Mouse (Mus musculus) cerebellum, adult (tissue): ENCODE measurements around the gene Paics.
"Not testable (repeated sequence)": the region's sequence is repeated elsewhere in the genome, so short reads cannot be mapped to it uniquely, and the experiment has no call there.

ENCODE experiments used
- ATAC-seq: cut with Nextera tagmentation; 2 replicates; pipeline ENCODE4 v1.9.2; 2017; ENCODE audit warnings: mild to moderate bottlenecking, moderate library complexity, mixed read lengths; ENCODE audit not compliant: insufficient number of reproducible peaks, low FRiP score, low TSS enrichment

Paics gene

DNA sequence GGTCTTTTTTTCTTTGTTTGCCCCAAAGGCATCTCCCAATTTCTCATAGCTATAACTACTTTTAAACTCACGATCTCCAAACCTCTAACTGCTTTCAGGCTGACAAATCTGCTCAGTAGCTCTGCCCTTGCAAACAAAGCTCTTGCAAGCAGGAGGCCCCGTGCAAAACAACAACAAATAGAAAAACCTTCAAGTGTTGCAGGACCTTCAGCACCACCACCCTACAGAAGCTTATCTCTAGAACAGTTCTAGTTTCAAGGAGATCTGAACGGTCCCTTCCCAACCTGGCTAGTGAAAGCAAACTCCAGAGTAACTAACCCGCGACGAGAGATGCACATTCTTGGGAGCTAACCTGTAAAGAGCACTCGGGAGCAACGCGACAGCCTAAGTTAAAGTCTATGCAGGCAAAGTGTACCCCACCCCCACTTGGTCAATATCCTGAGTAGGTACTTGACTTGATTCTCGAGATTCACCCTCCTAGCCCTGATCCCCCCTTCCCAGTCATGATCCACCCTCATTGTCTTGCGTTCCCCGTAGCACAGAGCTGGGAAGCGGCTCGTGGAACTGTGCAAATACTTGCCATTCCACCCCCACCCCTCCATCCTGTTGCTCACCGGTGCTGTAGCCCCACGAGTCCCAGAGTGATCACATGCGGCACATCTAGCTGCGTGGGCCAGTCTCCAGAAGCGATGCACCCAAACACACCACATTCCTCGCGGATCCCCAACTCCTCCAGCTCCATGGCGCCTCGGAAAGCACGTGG, 583 bp upstream of the Paics start:
- no peak; the same call in 1 of the 2 replicates for ATAC-seq

DNA sequence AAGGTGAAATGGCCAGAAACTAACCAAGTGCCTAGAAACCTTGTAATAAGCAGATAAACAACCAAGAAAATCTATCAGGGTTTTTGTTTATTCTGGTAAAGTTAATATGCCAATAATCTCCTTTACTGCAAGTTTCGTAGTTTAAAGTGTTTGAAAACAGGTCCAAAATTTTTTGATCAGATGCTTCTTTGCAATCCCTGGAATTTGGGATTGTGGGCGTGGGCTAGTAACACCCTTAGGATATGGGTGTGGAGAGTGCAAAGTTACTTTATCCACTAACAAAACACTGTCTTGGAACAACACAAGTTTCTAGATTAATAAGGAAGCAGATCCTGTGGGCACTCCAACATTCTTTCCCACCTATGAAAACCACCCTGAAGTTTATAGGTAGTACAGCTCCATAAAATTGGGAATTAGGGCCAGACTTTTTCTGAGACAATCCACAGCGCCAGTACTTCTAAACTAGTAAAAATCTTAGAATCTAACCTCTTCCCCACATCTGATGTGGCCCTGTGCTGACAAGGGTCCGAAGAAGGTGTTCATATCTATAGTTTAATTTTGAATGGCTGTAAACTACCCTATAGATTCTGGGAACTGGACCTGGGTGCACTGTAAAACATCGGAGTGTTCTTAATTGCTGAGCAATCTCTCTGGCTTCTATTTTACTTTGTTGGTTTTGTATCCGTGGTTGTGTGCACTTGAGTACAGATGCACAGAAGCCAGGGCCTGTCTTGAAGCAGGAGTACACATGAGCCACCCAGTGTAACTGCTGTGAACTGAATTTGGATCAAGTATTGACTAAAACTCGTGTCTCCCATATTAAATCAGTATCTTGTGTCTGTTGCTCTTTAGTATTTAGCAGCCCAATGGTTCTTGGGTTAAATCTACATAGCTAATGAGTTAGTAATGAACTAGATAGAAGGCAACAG, 1.3 kb downstream of the Paics start:
- ATAC-seq: no peak

DNA sequence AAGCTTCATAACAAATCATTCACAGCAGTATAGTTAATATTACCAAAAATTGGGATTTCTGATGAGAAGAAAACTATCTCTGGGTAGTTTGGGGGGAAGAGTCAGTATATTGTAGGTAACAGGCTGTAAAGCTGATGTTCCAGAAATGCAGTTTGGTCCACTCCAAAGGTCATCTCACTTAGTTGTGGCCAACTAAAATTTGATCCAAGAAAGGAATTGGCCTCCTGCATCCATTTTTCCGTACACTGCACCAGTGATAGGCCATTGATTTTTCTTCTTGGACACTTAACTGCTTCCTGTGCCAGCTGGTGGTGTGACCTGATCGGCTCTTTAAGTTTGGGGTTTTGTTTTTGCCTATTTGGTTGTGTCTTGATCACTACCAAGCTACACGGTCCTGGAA, 2.7 kb downstream of the Paics start:
- ATAC-seq: no peak

DNA sequence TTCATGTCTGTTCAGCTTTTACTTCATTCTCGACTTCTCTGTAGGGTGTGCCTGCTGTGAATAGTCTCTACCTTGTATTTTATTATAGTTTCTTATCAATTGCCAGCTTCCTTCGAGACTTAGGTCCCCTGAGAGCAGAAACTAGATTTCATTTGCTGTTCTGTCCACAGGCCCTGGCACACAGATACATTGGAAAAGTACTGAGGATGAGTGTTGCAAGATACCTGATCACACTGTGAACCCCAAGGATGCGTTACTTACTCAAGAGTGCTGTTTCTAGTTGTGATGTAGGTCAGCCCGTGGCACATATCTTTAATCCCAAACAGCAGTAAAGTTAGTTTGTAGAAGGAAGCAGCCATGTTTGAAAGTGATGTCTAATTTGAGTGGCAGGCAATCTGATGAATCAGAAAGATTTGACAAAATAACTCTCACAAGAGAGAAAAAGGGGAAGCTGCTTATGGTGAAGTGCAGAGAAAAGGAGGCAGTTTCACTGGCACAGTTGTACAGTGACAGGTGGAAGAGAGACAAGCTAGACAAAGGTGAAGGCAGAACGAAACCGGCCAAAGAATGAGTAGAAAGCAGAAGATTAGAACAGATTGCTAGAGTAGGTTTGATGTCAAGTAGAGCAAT, 3.3 kb downstream of the Paics start:
- ATAC-seq: no peak

DNA sequence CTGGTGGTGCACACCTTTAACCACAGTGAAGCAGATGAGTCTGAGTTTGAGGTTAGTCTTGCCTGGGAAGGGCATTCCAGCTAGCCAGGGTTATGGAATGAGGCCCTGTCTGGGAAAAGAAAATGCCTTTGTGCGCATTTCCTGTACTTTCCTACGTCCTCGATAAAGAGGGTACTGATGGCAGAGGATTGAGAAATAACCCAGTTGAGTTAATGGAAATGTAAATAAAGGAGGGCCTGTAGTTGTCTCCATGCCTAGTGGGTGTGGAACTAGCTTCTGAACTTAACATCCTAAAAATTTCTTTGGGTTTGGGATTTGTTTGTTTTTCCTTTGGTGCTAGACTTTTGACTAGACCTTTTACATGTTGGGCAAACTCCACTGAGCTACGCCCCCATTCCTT, 4.4 kb downstream of the Paics start:
- no peak for ATAC-seq

DNA sequence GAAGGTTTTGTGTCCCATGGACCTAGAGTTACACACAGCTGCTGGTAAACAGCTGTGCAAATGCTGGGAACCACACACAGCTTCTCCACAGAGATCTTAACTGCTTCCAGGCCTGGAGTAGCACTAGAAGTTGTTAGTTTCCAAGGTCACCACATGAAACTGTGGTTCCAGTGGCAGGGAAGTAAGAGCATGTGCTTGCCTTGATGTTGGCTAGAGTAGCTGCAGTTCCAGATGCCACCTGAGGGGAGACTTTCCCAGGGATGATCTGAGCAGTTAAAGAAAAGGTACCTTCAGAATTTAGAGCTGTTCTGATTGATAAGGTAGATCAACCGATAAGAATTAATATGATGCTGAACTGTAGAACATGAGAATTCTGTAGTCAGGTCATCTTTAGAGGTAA, 6.8 kb downstream of the Paics start:
- no peak for ATAC-seq

DNA sequence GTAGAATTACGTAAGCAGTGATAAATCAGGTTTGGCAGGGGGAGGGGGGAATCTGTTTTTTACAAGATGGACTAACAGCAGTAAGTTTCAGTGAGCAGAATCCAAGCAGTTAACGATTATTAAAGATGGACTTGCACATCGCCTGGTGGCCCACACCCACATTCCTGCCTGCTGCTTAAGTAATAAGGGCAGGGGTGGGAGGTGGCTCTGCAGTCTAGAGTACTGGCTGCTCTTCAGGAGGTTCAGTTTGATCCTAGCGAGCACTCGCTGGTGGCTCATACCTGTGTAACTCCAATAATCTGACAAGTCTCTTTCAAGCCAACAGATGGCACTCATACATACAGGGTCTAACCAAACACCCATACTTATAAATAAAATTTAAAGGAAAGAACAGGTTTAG, 8.5 kb downstream of the Paics start:
- ATAC-seq: no peak

DNA sequence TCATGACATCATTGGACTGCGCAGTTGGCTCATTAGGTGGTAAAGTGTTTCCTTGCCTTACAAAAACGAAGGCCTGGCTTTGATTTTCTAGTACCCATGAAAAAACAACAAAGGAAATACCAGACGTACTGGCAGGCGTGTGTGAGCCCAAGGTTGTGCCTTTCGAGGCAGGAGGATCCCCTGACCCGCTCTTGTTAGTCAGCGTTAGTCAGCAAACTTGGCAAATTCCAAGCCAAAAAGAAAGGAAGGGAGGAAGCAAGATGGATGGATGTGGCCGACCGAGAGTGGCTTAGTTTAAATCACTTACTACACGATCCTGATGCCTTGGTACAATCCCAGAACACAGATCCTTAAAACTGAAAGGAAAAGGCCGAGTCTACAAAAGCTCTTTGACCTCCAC, 11.4 kb downstream of the Paics start:
- ATAC-seq: no peak

DNA sequence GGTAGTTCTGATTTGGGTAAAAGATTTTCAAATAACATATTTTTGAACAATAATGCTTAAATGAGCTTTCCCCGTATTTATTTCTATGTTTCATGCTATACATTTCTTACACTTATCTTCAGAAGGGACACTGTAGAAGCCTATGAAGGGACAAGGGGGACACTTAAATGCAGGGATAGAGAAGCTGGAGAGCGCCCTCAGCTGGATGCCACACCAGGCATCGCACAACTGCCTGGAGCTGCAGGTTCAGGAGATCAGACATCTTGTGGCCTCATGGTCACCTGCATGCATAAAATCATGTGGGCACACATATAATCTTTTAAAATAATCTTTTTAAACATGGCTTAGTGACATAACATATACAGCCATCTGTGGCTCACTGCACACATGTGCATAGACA, 13.5 kb downstream of the Paics start:
- no peak for ATAC-seq

DNA sequence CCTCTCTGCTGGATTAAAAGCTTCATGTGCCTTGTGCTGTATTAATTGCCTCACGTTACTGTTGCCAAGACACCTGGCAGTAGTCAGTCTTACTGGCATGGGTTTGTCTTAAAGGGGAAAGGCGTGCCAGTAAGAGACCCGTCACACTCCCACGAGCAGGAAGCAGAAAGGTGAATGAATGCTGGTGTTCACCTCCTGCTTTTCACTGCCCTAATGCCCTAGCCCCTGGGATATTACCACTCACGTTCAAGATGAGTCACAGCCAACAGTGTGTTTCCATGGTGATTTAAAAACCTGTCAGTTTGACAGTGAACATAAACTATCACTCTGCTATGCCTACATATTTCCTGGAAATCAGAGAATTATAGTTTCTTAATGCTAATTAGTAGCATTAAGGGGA, 18.1 kb downstream of the Paics start:
- no peak for ATAC-seq

DNA sequence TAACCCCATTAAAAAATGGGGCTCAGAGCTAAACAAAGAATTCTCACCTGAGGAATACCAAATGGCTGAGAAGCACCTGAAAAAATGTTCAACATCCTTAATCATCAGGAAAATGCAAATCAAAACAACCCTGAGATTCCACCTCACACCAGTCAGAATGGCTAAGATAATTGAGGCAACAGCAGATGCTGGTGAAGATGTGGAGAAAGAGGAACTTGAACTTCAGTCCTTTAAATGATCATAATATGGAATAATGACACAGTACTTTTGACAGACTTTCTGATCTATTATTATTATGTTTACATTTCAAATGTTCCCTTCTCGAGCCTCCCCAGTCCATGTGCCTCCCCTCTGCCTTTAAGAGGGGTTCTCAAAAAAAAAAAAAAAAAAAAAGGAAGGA, 20.0 kb downstream of the Paics start:
- ATAC-seq: not testable (repeated sequence)

DNA sequence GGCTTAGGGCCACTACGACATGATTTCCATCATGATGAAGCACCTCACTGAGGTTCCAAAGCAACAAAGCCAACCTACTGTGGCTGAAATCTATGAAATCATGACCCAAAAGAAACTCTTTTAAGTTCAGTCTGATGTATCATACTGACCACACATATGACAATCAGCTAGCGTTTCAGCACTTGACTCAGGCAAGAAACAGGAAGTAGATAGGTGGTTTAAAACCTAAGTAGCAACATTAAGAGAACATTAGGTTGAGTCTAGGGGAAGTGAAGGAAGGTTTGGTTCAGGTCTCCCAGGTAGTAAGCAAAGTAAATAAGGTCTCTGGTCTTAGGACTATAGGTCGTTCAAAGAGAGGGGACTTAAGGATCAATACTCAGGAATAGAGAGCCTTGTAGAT, 22.4 kb downstream of the Paics start:
- no peak for ATAC-seq

DNA sequence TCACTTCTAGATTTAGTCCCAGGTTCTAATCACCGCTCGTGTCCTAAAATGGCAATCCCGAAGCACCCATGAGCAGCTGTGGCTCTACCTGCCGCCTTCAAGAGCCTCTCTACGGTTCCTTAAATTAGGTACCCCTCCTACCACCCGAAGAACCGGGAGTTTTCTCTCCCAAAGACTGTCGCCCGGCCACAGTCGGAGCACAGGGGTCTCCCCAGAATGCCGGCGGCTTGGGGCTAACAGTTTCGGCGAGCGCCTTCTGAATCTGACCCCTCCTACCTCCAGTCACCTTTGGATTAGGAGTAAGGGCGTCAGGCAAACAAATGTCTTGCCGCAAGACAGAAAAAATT, 23.1 kb downstream of the Paics start:
- no peak; the same call in 1 of the 2 replicates for ATAC-seq

DNA sequence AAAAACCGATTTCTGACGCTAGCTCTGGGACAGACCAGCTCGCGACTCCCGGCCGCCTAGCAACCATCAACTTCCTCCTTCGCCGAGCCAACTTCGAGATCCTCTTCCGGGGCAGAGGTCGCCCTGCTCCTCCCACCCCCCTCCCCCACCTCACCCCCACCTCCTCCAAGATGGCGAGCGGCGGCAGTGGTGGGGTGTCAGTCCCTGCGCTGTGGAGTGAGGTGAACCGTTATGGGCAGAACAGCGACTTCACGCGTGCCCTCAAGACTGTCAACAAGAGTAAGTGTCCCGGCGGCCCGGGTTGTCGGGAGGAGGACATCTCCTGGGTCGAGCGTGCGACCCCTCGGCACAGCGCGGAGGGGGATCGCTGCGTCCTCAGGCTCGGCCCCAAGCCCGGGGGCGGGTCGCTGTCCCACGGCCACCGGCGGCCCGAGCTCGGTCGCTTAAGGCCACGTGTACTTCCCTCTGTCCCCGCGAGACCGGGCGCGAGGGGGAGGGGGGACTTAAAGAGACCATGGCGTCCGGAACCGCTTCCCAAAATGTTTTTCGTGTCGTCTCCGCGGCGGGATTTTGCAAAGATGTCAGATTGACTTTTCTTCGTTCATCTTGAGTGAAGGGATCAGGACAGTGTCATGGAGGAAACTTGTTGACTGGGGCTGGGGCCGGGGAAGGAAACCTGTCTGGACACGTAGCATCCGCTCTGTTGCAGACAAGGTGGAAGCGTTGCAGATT, 23.6 kb downstream of the Paics start, which contains the start of gene Srp72:
Gene Srp72, plus strand, starts transcription at position 130 of the 732 bp plus-strand sequence.
- ATAC-seq: peak; percentile 85

DNA sequence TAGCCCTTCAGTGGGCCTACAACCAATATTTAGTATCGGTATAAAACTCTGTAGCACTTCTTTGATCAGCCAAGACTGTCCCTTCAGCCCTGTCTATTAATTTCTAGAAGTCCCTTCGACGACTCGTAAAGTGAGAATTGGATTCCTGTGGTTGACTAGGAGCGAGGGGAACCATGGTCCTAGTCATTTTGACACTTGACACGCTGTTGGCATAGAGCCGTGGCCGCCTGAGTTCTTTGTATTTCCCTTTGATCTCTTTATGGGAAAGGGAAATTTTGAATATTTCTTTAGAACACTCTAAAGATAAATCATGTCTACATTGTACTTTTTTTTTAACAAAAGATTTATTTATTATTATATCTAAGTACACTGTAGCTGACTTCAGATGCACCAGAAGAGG, 24.6 kb downstream of the Paics start:
- no peak for ATAC-seq

DNA sequence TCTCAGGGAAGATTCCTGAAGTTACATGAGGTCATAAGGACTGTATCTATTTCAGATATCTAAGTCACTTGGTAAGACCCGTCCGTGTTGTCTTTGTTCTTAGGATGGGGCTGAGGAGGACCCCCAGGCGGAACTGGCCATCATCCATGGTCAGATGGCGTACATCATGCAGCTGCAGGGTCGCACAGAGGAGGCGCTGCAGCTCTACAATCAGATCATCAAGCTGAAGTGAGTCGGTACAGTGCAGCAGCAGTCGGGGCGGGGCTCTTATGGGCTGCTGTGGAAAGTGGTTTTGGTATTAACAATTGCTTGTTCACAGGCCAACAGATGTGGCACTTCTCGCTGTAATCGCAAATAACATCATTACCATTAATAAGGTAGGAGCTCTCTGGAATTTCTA, 32.9 kb downstream of the Paics start:
- no peak for ATAC-seq

DNA sequence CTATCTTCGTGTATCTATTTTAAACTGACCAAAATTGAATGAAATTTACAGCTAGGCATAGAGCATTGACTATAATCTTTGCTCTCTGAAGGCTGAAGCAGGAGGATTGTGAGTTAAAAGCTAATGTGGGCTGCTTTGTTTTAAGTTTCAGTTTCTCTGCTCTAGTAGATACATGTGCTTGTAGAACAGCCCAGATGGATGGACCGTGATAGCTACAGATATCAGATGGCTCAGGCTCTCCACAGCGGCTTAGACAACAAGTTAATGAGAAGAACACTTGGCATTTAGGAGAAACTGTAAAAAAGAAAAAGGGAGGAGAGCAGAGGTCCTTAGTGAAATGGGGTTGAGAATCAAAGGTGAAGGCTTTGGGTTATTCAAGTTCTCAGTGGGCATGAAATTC, 39.7 kb downstream of the Paics start:
- no peak for ATAC-seq

DNA sequence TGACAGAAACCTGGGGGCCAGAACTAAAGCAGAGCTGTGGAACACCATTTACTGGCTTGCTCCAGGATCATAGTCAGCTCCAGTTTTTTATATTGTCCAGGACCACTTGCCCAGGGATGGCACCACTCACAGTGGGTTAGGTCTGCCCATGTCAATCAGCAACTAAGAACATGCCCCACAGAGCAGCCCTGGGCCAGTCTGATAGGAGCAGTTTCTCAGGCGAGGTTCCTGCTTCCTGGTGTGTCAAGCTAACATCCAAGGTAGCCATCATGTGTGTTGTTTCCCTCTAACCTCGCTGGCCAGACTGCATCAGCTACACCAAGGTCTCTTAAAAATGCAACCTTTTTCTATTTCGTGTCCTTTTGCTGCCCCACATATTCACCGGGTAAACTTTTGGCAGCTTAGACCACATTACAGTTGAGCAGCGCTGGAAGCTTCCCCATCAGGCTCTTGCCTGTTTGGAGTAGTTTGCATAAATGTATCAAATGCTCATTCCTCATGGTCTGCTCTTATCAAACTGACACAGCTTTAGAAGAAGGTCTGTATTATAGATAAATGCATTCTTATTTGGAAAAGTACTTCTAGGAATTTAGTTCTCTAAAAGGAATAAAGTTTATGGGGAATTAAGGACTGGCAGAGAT, 42.2 kb downstream of the Paics start:
- ATAC-seq: no peak

DNA sequence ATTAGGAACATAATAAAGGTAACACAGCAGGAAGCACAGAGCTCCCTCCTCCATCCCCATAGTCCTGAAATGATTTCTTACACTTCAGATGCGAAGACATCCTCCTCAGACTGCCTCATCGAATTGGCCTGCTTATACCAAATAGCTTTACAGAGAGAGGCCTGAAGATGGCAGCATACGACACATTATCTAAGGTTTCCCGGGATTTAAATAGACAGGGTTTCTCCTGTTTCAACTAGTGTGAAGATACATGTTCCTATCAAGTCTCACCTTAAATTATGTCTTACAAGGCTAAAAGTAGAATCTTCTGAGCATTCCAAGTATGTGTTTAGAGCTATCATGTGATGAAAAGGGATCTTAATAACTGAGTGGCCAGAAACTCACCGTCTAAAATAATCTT, 47.3 kb downstream of the Paics start:
- peak; percentile 52; the same call in 1 of the 2 replicates for ATAC-seq

DNA sequence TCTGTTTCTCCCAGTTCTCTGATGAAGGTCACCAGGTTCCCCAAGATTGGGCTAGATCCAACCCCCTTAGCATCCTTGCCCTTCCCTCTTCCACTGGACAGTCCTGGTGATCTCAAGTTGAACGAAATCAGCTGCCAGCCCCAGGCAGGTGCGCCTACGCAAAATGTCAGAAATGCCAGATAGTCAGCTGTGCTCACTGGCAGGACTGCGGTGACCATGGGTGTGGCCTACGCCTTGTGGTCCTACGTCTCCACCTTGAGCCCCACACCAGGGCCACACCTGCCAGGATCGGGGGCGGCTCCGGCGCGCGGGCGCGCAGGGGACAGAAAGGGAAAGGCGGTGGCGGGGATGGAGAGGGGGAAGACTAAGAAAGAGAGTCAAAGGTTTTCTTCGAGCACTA, 50.1 kb downstream of the Paics start:
- no peak for ATAC-seq
